Mouse (Mus musculus) activated CD4-positive, CD25-positive, alpha-beta regulatory T cell, adult 4 months (primary cell): Measurements from ENCODE around the gene Pebp1. TPM values are rescaled to one million over a fixed set of nuclear protein-coding genes. Genes with fewer than 3 reads are reported as not detected.

Experiments used
- ATAC-seq: one replicate; pipeline ENCODE4 v1.8.0; 2017
- polyA plus RNA-seq, 2 experiments: library from polyadenylated mRNA; unstranded; fragments of 100-300 nt; shearing (Covaris generic); gene quantifications; one replicate each; pipeline ENCODE4 v1.2.1; 2017

The Pebp1 gene
- polyA plus RNA-seq, 2 experiments from 2014 or later, result 119 to 153 TPM

- ATAC-seq, result no peak
These were observed 48.3 kb downstream of the Pebp1 start for GRCm38 (mm10) chr5:117239106-117239505.

- no peak for ATAC-seq
These were observed 50.9 kb downstream of the Pebp1 start for GRCm38 (mm10) chr5:117236540-117236939.

Other genes starting within 250 kb of the Pebp1 start
- gene Suds3, start 171.5 kb downstream of the Pebp1 start, polyA plus RNA-seq, result 10 to 100 TPM; 11.5 to 12.3 TPM
- gene Taok3, start 167.5 kb downstream of the Pebp1 start, polyA plus RNA-seq, result 100 to 1,000 TPM; 137 to 138 TPM
- gene Vsig10, start 31.5 kb upstream of the Pebp1 start, polyA plus RNA-seq, result 1 to 10 TPM; 3.9 to 6.7 TPM
- gene Wsb2, start 69.7 kb upstream of the Pebp1 start, polyA plus RNA-seq, result 10 to 100 TPM; 11.0 TPM
- 10 to 100 TPM; 32.2 to 35.6 TPM for gene Rfc5, start 101.4 kb upstream of the Pebp1 start, polyA plus RNA-seq
- gene Ksr2, start 126.4 kb upstream of the Pebp1 start, polyA plus RNA-seq, result under 1 TPM; 0.20 to 0.27 TPM